Mouse (Mus musculus) skeletal muscle tissue, postnatal 0 days (tissue): ENCODE measurements around the gene Btnl6. TPM values are rescaled to one million over a fixed set of nuclear protein-coding genes. Genes with fewer than 3 reads are reported as not detected.

Experiments used
- polyA plus RNA-seq: library from polyadenylated mRNA; unstranded; fragments of >200 nt; fragmentation: Nextera tagmentation; extraction: Ambion mirVana; gene quantifications from 2 replicates; pipeline ENCODE4 v1.2.1, GENCODE M21; 2015

Btnl6 gene
- polyA plus RNA-seq = not detected in 2 replicates

DNA sequence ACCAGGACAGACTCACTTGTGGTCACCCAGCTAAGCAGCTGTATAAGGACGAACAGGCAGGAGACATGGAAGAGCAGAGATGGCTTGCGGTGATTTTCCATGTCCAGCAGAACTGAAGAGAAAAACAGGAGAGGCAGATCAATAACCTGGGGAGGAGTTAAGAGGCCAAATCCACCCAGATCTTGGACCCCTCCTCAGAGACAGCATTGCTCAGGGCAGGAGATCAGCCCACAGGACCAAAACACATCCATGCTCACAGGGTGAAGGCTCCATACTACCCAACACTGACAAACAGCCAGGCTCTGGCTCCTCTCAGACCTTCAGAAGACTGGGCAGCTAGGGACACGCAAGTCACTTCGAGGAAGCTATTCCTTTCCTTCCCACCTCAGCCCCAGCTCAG lies at the start of gene Btnl6:
Btnl6 (minus strand) TSS at position 101 of the 400 bp plus-strand sequence.

DNA sequence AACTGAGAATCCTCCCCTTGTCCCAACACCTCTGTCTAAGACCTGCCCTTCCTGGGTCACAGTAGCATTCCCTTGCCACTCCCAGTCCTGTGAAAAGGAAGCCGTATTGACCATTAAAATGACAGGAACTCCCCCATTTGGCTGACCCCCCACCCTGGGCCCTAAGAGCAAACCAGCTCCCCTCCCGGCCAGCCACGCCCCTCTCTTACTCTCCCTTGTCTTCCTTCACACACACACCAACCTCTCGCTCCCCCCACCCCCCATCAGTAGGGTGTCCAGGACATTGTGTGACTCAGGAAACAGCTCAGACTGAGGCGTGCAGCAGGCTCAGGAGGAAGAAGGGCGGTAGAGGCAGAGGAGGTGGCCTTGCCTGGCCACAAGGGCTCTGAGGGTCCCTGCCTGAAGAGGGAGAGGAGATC lies 46.9 kb upstream of the Btnl6 start, which contains the start of gene Notch4:
Notch4 (plus strand) TSS at position 266 of the 419 bp plus-strand sequence.

DNA sequence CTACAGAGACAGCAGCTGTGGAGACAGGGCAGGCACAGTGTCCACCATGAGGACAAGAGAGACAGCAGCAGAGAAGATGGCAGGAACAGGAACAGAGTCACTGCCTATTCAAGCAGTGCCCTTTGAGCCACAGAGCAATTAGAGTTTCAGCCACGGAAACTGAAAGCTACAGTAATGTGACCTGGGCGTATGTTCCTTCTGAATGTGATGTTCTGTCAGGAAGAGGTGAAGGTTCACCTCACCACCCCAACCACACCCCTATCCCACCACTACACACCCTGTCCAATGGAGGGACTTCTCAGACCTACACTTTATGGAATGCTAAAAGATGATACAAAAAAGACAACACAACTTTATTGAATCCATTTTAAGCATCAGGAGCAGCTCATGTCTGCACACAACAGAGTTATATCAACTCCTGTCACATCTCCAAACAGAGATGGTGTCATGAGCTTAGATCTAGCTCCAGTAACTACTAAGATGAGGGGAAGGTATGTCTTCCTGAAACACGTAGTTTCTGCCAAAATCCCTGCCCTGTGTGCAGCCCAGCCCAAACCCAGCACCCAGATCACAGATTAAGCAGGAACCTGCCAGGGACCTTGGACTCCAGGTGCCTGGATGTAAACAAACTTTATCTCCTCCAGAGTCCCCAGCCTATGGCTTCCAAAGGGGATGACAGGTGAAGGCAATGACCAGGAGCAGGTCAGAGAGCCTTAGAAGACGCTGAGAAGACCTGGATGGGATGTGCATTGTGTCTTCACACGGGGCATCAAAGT lies 39.7 kb downstream of the Btnl6 start, which contains the start of gene Btnl4:
Btnl4 (minus strand) TSS at position 81 of the 776 bp plus-strand sequence.

Other genes with a start within 250 kb of the Btnl6 start
- 3.9 and 5.0 TPM in 2 replicates for gene H2-Aa, start 229.5 kb downstream of the Btnl6 start, polyA plus RNA-seq
- gene H2-Eb1, start 211.5 kb downstream of the Btnl6 start, polyA plus RNA-seq = 3.6 and 4.8 TPM in 2 replicates
- gene H2-Eb2, start 191.7 kb downstream of the Btnl6 start, polyA plus RNA-seq = not detected in 2 replicates
- gene Btnl2, start 162.5 kb downstream of the Btnl6 start, polyA plus RNA-seq = 0.18 and 0.24 TPM in 2 replicates
- not detected in 2 replicates for gene Btnl1, start 140.2 kb downstream of the Btnl6 start, polyA plus RNA-seq
- gene BC051142, start 118.5 kb downstream of the Btnl6 start, polyA plus RNA-seq = 0.51 and 0.82 TPM in 2 replicates
- not detected in 2 replicates for gene Btnl4, start 40.0 kb downstream of the Btnl6 start, polyA plus RNA-seq
- gene Notch4, start 46.9 kb upstream of the Btnl6 start, polyA plus RNA-seq = 3.6 and 4.2 TPM in 2 replicates
- 8.5 and 8.6 TPM in 2 replicates for gene Gpsm3, start 72.5 kb upstream of the Btnl6 start, polyA plus RNA-seq
- gene Pbx2, start 73.9 kb upstream of the Btnl6 start, polyA plus RNA-seq = 5.9 and 6.4 TPM in 2 replicates
- 1.1 and 1.2 TPM in 2 replicates for gene Ager, start 80.5 kb upstream of the Btnl6 start, polyA plus RNA-seq
- 41.4 and 51.6 TPM in 2 replicates for gene Rnf5, start 86.3 kb upstream of the Btnl6 start, polyA plus RNA-seq
- gene Agpat1, start 86.9 kb upstream of the Btnl6 start, polyA plus RNA-seq = 27.7 and 30.6 TPM in 2 replicates
- 16.9 and 21.7 TPM in 2 replicates for gene Egfl8, start 98.6 kb upstream of the Btnl6 start, polyA plus RNA-seq
- 24.2 and 24.7 TPM in 2 replicates for gene Ppt2, start 111.2 kb upstream of the Btnl6 start, polyA plus RNA-seq
- 0.08 and 0.19 TPM in 2 replicates for gene Prrt1, start 112.2 kb upstream of the Btnl6 start, polyA plus RNA-seq
- gene Fkbpl, start 127.4 kb upstream of the Btnl6 start, polyA plus RNA-seq = 10.5 and 13.4 TPM in 2 replicates
- gene Atf6b, start 129.8 kb upstream of the Btnl6 start, polyA plus RNA-seq = 16.5 and 20.5 TPM in 2 replicates
- gene Tnxb, start 153.2 kb upstream of the Btnl6 start, polyA plus RNA-seq = 15.2 and 16.9 TPM in 2 replicates
- 0.82 and 3.6 TPM in 2 replicates for gene C4b, start 226.5 kb upstream of the Btnl6 start, polyA plus RNA-seq